Mouse (Mus musculus) bone marrow, adult 2 months (tissue): Measurements from ENCODE around the gene Ciz1.

ENCODE experiments used
- CTCF ChIP-seq: fragments of 200-500 bp; IDR thresholded peaks from 2 replicates; pipeline ENCODE4 v1.5.1; 2011; ENCODE audit warnings: low read length, control low read depth; ENCODE audit not compliant: control insufficient read depth, insufficient read depth
- POLR2A ChIP-seq: fragments of 200-500 bp; IDR thresholded peaks from 2 replicates; pipeline ENCODE4 v1.6.1; 2011; ENCODE audit warnings: low read depth, mild to moderate bottlenecking, control low read depth, low read length, borderline replicate concordance; ENCODE audit not compliant: control insufficient read depth

GRCm38 (mm10) chr2:32357710-32358109, 5.6 kb downstream of the Ciz1 start:
- TF ChIP-seq POLR2A (no peak), CTCF (no peak)
